Mouse (Mus musculus): ENCODE measurements at regions not wholly inside any gene's neighbourhood (a gene's known extent, or its start where the extent isn't known, plus 50 kb on each side); places are given as distances from the start of the nearest gene placed in this dataset.

- Histone ChIP-seq H3K9me3 (ENCODE audit: control insufficient read depth, low read length) (0 out of 2 replicates have a peak, but pooled peaks cover 4% of the 10 kb centered on the region), H3K4me1 (replicated peaks; ENCODE audit: control insufficient read depth, insufficient read depth, low read length) (peaks cover 32% of the 10 kb centered on the region), H3K9ac (ENCODE audit: low read length) (no peak overlapping the region), H3K27ac (ENCODE audit: low read depth) (no peak overlapping the region), H3K4me2 (ENCODE audit: low read length) (no peak overlapping the region), H3K4me3 (ENCODE audit: low read depth, low read length) (no peak overlapping the region), H3K36me3 (ENCODE audit: control insufficient read depth, insufficient read depth, low read length) (no peaks in the 10 kb centered on the region), H3K27me3 (replicated peaks; ENCODE audit: control insufficient read depth, insufficient read depth, low read length) (no peaks in the 10 kb centered on the region)
- no peak for ATAC-seq (replicated peaks; ENCODE audit: low FRiP score, low TSS enrichment, low read depth)
- 74% methylated on average over 6 of the region's 6 CpGs for WGBS
- no peak for DNase-seq (ENCODE audit: low spot score)
Observed at GRCm38 (mm10) chr5:74880048-74880437, 164.5 kb downstream of the Chic2 start.

DNA sequence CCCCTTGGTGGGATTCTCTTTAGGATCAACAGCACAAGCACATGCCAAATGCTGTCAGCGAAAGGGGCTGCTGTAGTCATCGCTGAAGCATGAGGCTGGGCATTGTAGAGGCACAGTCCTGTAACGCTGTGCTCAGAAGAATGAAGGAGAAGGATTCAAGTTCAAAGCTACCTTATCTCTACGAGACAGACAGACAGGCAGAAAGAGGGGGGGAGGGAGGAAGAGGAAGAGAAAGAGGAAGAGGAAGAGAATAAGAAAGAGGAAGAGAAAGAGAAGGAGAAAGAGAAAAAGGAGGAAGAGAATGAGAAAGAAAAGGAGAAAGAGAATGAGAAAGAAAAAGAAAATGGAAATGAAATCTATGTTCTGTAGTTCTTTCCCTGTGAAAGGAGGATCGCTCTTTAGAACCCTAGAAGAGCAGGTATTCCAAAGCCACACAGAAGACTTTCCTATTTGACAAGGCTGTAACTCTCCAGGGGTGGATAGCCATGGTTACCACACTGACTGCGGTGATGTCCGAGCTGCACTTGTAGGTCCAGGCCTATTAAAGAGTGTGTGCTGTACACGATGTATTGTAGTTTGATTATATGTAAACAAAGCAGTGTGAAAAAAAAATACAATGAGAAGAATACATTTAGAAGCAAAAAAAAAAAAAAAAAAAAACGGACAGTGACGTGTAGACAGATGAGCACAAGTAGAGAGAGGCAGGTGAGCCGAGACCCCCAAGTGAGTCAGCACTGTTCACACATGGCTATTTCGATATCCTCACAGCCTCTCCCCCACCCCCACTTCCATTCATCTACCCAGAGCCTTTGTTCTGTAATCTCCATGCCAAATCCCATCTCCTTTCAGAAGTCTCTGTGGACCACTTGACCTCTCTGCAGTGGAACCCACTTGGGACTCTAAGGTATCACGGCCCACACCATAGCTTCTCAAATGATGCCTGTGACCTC lies 165.2 kb downstream of the Chic2 start:
- DNase-seq (ENCODE audit: low spot score) (no peak), ATAC-seq (replicated peaks; ENCODE audit: low FRiP score, low TSS enrichment, low read depth) (no peak)
- WGBS, result 77% methylated on average over 11 of the region's 13 CpGs
- H3K27me3 ChIP-seq (replicated peaks; ENCODE audit: control insufficient read depth, insufficient read depth, low read length), result no peaks in the 10 kb centered on the region
- H3K36me3 ChIP-seq (ENCODE audit: control insufficient read depth, insufficient read depth, low read length), result no peaks in the 10 kb centered on the region
- H3K4me2 ChIP-seq (ENCODE audit: low read length), result no peak overlapping the region
- H3K4me1 ChIP-seq (replicated peaks; ENCODE audit: control insufficient read depth, insufficient read depth, low read length), result peaks cover 38% of the 10 kb centered on the region
- H3K9me3 ChIP-seq (ENCODE audit: control insufficient read depth, low read length), result no peaks in the 10 kb centered on the region
- no peak overlapping the region for H3K4me3 ChIP-seq (ENCODE audit: low read depth, low read length)
- no peak overlapping the region for H3K27ac ChIP-seq (ENCODE audit: low read depth)
- H3K9ac ChIP-seq (ENCODE audit: low read length), result no peak overlapping the region

DNA sequence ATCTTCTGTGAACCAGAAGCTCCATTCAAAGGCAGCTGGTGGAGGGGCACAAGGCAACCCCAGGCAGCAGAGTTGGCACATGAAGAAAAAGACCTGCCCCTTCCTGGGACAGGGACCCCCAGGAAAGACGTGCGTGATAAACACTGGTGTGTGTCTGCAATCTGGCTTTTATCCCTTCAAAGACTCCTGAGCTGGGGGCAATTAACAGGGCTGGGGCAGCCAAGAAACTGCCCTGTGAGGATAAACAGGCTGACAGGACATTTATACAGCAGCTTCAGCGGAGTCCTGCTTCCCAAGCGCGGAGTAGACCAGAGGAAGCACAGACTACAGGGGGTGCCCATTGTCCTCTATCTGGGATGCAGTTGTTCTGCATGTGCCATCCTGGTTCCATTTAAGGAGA lies 167.0 kb downstream of the Chic2 start:
- Histone ChIP-seq H3K9ac (ENCODE audit: low read length) (no peak overlapping the region), H3K9me3 (ENCODE audit: control insufficient read depth, low read length) (no peaks in the 10 kb centered on the region), H3K4me2 (ENCODE audit: low read length) (0 out of 2 replicates have a peak overlapping the region, but pooled peaks have one; percentile 4), H3K36me3 (ENCODE audit: control insufficient read depth, insufficient read depth, low read length) (no peaks in the 10 kb centered on the region), H3K4me1 (replicated peaks; ENCODE audit: control insufficient read depth, insufficient read depth, low read length) (peaks cover 42% of the 10 kb centered on the region), H3K4me3 (ENCODE audit: low read depth, low read length) (no peak overlapping the region), H3K27ac (ENCODE audit: low read depth) (no peak overlapping the region), H3K27me3 (replicated peaks; ENCODE audit: control insufficient read depth, insufficient read depth, low read length) (no peaks in the 10 kb centered on the region)
- WGBS, result 6% methylated on average over 5 of the region's 5 CpGs
- ATAC-seq (replicated peaks; ENCODE audit: low FRiP score, low TSS enrichment, low read depth) (peak; percentile 73), DNase-seq (ENCODE audit: low spot score) (peak; percentile 64)

- Histone ChIP-seq H3K4me2 (ENCODE audit: low read length) (0 out of 2 replicates have a peak overlapping the region, but pooled peaks have one; percentile 4), H3K9ac (ENCODE audit: low read length) (no peak overlapping the region), H3K9me3 (ENCODE audit: control insufficient read depth, low read length) (no peaks in the 10 kb centered on the region), H3K27ac (ENCODE audit: low read depth) (no peak overlapping the region), H3K4me1 (replicated peaks; ENCODE audit: control insufficient read depth, insufficient read depth, low read length) (peaks cover 42% of the 10 kb centered on the region), H3K36me3 (ENCODE audit: control insufficient read depth, insufficient read depth, low read length) (no peaks in the 10 kb centered on the region), H3K27me3 (replicated peaks; ENCODE audit: control insufficient read depth, insufficient read depth, low read length) (no peaks in the 10 kb centered on the region), H3K4me3 (ENCODE audit: low read depth, low read length) (no peak overlapping the region)
- ATAC-seq (replicated peaks; ENCODE audit: low FRiP score, low TSS enrichment, low read depth), result no peak
- no peak for DNase-seq (ENCODE audit: low spot score)
- WGBS, result 24% methylated on average over 6 of the region's 6 CpGs
Observed at GRCm38 (mm10) chr5:74877185-74877584, 167.4 kb downstream of the Chic2 start.

GRCm38 (mm10) chr5:74874691-74875090 lies 169.9 kb downstream of the Chic2 start:
- no peak overlapping the region for H3K4me2 ChIP-seq (ENCODE audit: low read length)
- H3K27ac ChIP-seq (ENCODE audit: low read depth), result 0 out of 2 replicates have a peak overlapping the region, but pooled peaks have one; percentile 25
- ATAC-seq (replicated peaks; ENCODE audit: low FRiP score, low TSS enrichment, low read depth) (no peak), DNase-seq (ENCODE audit: low spot score) (no peak)
- WGBS, result 22% methylated on average over 6 of the region's 6 CpGs
- no peaks in the 10 kb centered on the region for H3K36me3 ChIP-seq (ENCODE audit: control insufficient read depth, insufficient read depth, low read length)
- H3K9me3 ChIP-seq (ENCODE audit: control insufficient read depth, low read length), result no peaks in the 10 kb centered on the region
- H3K27me3 ChIP-seq (replicated peaks; ENCODE audit: control insufficient read depth, insufficient read depth, low read length), result no peaks in the 10 kb centered on the region
- H3K4me3 ChIP-seq (ENCODE audit: low read depth, low read length), result no peak overlapping the region
- H3K4me1 ChIP-seq (replicated peaks; ENCODE audit: control insufficient read depth, insufficient read depth, low read length), result peaks cover 26% of the 10 kb centered on the region
- H3K9ac ChIP-seq (ENCODE audit: low read length), result no peak overlapping the region

- no peak for ATAC-seq (replicated peaks; ENCODE audit: low FRiP score, low TSS enrichment, low read depth)
Observed at GRCm38 (mm10) chr5:74870615-74871014, 167.9 kb upstream of the Lnx1 start.

GRCm38 (mm10) chr5:74867113-74867785 lies 164.5 kb upstream of the Lnx1 start:
- Histone ChIP-seq H3K4me2 (ENCODE audit: low read length) (no peak overlapping the region), H3K9ac (ENCODE audit: low read length) (no peak overlapping the region), H3K27me3 (replicated peaks; ENCODE audit: control insufficient read depth, insufficient read depth, low read length) (no peaks in the 10 kb centered on the region), H3K4me1 (replicated peaks; ENCODE audit: control insufficient read depth, insufficient read depth, low read length) (peaks cover 7% of the 10 kb centered on the region; the same call in 1 of the 2 replicates), H3K9me3 (ENCODE audit: control insufficient read depth, low read length) (no peaks in the 10 kb centered on the region), H3K4me3 (ENCODE audit: low read depth, low read length) (no peak overlapping the region), H3K27ac (ENCODE audit: low read depth) (no peak overlapping the region), H3K36me3 (ENCODE audit: control insufficient read depth, insufficient read depth, low read length) (no peaks in the 10 kb centered on the region)
- WGBS, result 93% methylated on average over 11 of the region's 11 CpGs
- ATAC-seq (replicated peaks; ENCODE audit: low FRiP score, low TSS enrichment, low read depth) (no peak), DNase-seq (ENCODE audit: low spot score) (no peak)

More at GRCm38 (mm10) chr5:74870615-74871014, 167.9 kb upstream of the Lnx1 start:
- H3K4me2 ChIP-seq (ENCODE audit: low read length), result no peak overlapping the region
- H3K27ac ChIP-seq (ENCODE audit: low read depth), result no peak overlapping the region
- no peak for DNase-seq (ENCODE audit: low spot score)
- H3K27me3 ChIP-seq (replicated peaks; ENCODE audit: control insufficient read depth, insufficient read depth, low read length), result no peaks in the 10 kb centered on the region
- no peaks in the 10 kb centered on the region for H3K9me3 ChIP-seq (ENCODE audit: control insufficient read depth, low read length)
- H3K9ac ChIP-seq (ENCODE audit: low read length), result no peak overlapping the region
- peaks cover 17% of the 10 kb centered on the region for H3K4me1 ChIP-seq (replicated peaks; ENCODE audit: control insufficient read depth, insufficient read depth, low read length)
- H3K4me3 ChIP-seq (ENCODE audit: low read depth, low read length), result no peak overlapping the region
- WGBS, result 86% methylated on average over 12 of the region's 12 CpGs
- H3K36me3 ChIP-seq (ENCODE audit: control insufficient read depth, insufficient read depth, low read length), result no peaks in the 10 kb centered on the region

- Histone ChIP-seq H3K4me1 (replicated peaks; ENCODE audit: control insufficient read depth, insufficient read depth, low read length) (peaks cover 7% of the 10 kb centered on the region; the same call in 1 of the 2 replicates), H3K27me3 (replicated peaks; ENCODE audit: control insufficient read depth, insufficient read depth, low read length) (no peaks in the 10 kb centered on the region), H3K4me3 (ENCODE audit: low read depth, low read length) (no peak overlapping the region), H3K4me2 (ENCODE audit: low read length) (no peak overlapping the region), H3K27ac (ENCODE audit: low read depth) (no peak overlapping the region), H3K9ac (ENCODE audit: low read length) (no peak overlapping the region), H3K36me3 (ENCODE audit: control insufficient read depth, insufficient read depth, low read length) (no peaks in the 10 kb centered on the region), H3K9me3 (ENCODE audit: control insufficient read depth, low read length) (no peaks in the 10 kb centered on the region)
- ATAC-seq (replicated peaks; ENCODE audit: low FRiP score, low TSS enrichment, low read depth) (no peak), DNase-seq (ENCODE audit: low spot score) (no peak)
- WGBS, result 9% methylated on average over 7 of the region's 7 CpGs
Observed at GRCm38 (mm10) chr5:74866697-74867096, 164.0 kb upstream of the Lnx1 start.

Measured in intestine, embryonic 14.5 days (tissue).